Mouse (Mus musculus) adrenal gland, postnatal 25 days (tissue): ENCODE measurements around the gene Hsph1. TPM values are rescaled to one million over a fixed set of nuclear protein-coding genes. Genes with fewer than 3 reads are reported as not detected.

Source experiments
- DNase-seq: peaks from one replicate; pipeline ENCODE4 v3.0.0; 2021; ENCODE audit warnings: mixed read lengths
- long read RNA-seq: library from polyadenylated mRNA; stranded (forward); transcript quantifications from one replicate; pipeline ENCODE4 v2.0.0, GENCODE M21; 2021
- total RNA-seq: library from RNA; stranded (reverse); gene quantifications from 2 replicates; pipeline ENCODE4 v1.2.3, GENCODE M21; 2021

The Hsph1 gene
- total RNA-seq = 88.5 and 267 TPM in 2 replicates
- long read RNA-seq, transcript Hsph1-211 (18 exons, 3,802 nt) = major isoform, 150 of 191 reads
- long read RNA-seq, transcript Hsph1-201 (17 exons, 3,240 nt) = minor isoform, 7 of 191 reads
- long read RNA-seq, partial matches to known transcripts = 18 of 191 reads
- long read RNA-seq, other reads (novel, unspliced or antisense) = 15 of 191 reads

- peak; percentile 96 for DNase-seq
Observed at GRCm38 (mm10) chr5:149636075-149636920, at the start of gene Hsph1. Gene Hsph1, minus strand, starts transcription at chr5:149636376.

GRCm38 (mm10) chr5:149680946-149681345 lies 44.8 kb upstream of the Hsph1 start:
- no peak for DNase-seq

GRCm38 (mm10) chr5:149679886-149680285 lies 43.7 kb upstream of the Hsph1 start:
- DNase-seq = no peak

- DNase-seq = peak; percentile 29
Observed at GRCm38 (mm10) chr5:149679362-149679761, 43.2 kb upstream of the Hsph1 start.

- DNase-seq = no peak
Observed at GRCm38 (mm10) chr5:149678990-149679348, 42.8 kb upstream of the Hsph1 start.

- peak; percentile 92 for DNase-seq
Observed at GRCm38 (mm10) chr5:149678100-149678989, 42.2 kb upstream of the Hsph1 start, which contains the start of gene B3glct. Gene B3glct, plus strand, starts transcription at chr5:149678230.

- no peak for DNase-seq
Observed at GRCm38 (mm10) chr5:149677196-149677595, 41.0 kb upstream of the Hsph1 start.

GRCm38 (mm10) chr5:149663417-149663816 lies 27.2 kb upstream of the Hsph1 start:
- DNase-seq = no peak

- no peak for DNase-seq
Observed at GRCm38 (mm10) chr5:149662980-149663379, 26.8 kb upstream of the Hsph1 start.

GRCm38 (mm10) chr5:149661428-149661827 lies 25.3 kb upstream of the Hsph1 start:
- DNase-seq = no peak

- DNase-seq = no peak
Observed at GRCm38 (mm10) chr5:149659414-149659780, 23.2 kb upstream of the Hsph1 start.

GRCm38 (mm10) chr5:149658741-149659413 lies 22.7 kb upstream of the Hsph1 start:
- DNase-seq = no peak

- DNase-seq = no peak
Observed at GRCm38 (mm10) chr5:149658022-149658421, 21.8 kb upstream of the Hsph1 start.

GRCm38 (mm10) chr5:149655636-149656035 lies 19.5 kb upstream of the Hsph1 start:
- DNase-seq = no peak

- no peak for DNase-seq
Observed at GRCm38 (mm10) chr5:149650179-149650553, 14.0 kb upstream of the Hsph1 start.

- DNase-seq = no peak
Observed at GRCm38 (mm10) chr5:149649499-149650178, 13.5 kb upstream of the Hsph1 start.

GRCm38 (mm10) chr5:149648895-149649406 lies 12.8 kb upstream of the Hsph1 start:
- no peak for DNase-seq

GRCm38 (mm10) chr5:149648196-149648595 lies 12.0 kb upstream of the Hsph1 start:
- no peak for DNase-seq

GRCm38 (mm10) chr5:149647367-149648115 lies 11.4 kb upstream of the Hsph1 start:
- DNase-seq = no peak

- DNase-seq = no peak
Observed at GRCm38 (mm10) chr5:149642783-149643509, 6.8 kb upstream of the Hsph1 start.
